Comparison of ENCODE assay signal across 8 mouse cellular contexts in the genomic region with DNA sequence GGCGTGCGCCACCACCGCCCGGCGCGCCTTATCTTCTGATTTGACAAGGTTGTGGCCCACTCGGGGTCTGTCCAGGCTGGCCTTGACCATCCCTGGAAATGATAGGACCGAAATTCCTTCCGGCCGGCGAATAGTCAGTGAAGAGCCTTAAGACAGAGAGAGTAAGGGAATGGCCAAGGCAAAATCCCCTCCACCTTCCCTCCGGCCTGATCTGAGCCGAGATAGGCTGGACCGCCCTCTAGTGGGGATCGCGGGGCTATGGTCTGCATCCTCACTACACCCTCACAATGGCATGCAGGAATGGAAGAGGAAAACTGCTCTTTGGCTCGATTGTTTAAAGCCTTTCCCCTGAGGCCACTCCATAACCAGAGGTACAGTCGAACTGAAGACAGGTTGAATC. TPM values are rescaled to one million over a fixed set of nuclear protein-coding genes. Genes with fewer than 3 reads are reported as not detected.
DNase-seq lines count a peak whose midpoint lies in the region; ATAC-seq and TF ChIP-seq lines count a peak whose summit lies in the region.

No protein-coding gene starts in this region.

- DNase-seq in kidney, postnatal 10 days = peak; percentile 91
- DNase-seq in neural tube, embryonic 11.5 days (ENCODE audit: low spot score) = peak; percentile 85
- peak; percentile 49 for DNase-seq in telencephalon, adult 2 months (ENCODE audit: low read depth, low spot score)

- H3ac ChIP-seq in C2C12 (ENCODE audit: control insufficient read depth, insufficient read length, low read depth) = no peak overlapping the region

- under 1% methylated on average over 18 of the region's 18 CpGs for WGBS in bone marrow, adult 2 months
- WGBS in heart, embryonic 14.5 days = 4% methylated on average over 18 of the region's 18 CpGs
- WGBS in liver, embryonic 15.5 days (ENCODE audit: insufficient replicate concordance) = 1% methylated on average over 18 of the region's 18 CpGs
- WGBS in neural tube, embryonic 11.5 days = 7% methylated on average over 18 of the region's 18 CpGs

- no peak overlapping the region for H3K27ac ChIP-seq in bone marrow, adult 2 months (ENCODE audit: control insufficient read depth, insufficient read depth, low read depth, low read length, poor library complexity)
- peak overlapping the region; percentile 36 to 99; a peak in 2 of 4 replicates for H3K27ac ChIP-seq in heart, embryonic 14.5 days (replicated peaks in 1 of 2; ENCODE audit: control insufficient read depth in 1 of 2, insufficient read depth in 1 of 2, low read depth in 2 of 2, low read length in 2 of 2)
- peak overlapping the region; percentile 97 for H3K27ac ChIP-seq in liver, embryonic 15.5 days (replicated peaks)
- H3K27ac ChIP-seq in neural tube, embryonic 11.5 days (ENCODE audit: low read depth, low read length) = no peak overlapping the region

- ATAC-seq in heart, embryonic 14.5 days (ENCODE audit: insufficient number of reproducible peaks, insufficient read depth, low FRiP score, low read depth) = peak; percentile 35
- peak; percentile 8; the same call in 1 of the 2 replicates for ATAC-seq in liver, embryonic 15.5 days (ENCODE audit: insufficient read depth)
- peak; percentile 42; the same call in 1 of the 2 replicates for ATAC-seq in neural tube, embryonic 11.5 days (ENCODE audit: insufficient read depth, low FRiP score, low TSS enrichment)

- peak; percentile 88 for TF ChIP-seq CTCF in C2C12 (IDR thresholded peaks at IDR 0.05; ENCODE audit: control insufficient read depth, insufficient read depth, insufficient read length)
- peak; percentile 97 for TF ChIP-seq CTCF in bone marrow, adult 2 months (IDR thresholded peaks at IDR 0.05; ENCODE audit: control insufficient read depth, insufficient read depth, low read length)

- peak overlapping the region; percentile 89 for H3K9ac ChIP-seq in heart, embryonic 14.5 days (ENCODE audit: low read length)
- peak overlapping the region; percentile 82; the same call in 1 of the 2 replicates for H3K9ac ChIP-seq in liver, embryonic 15.5 days
- H3K9ac ChIP-seq in neural tube, embryonic 11.5 days (ENCODE audit: low read length) = no peak overlapping the region

- no peaks in the 10 kb centered on the region for H3K27me3 ChIP-seq in C2C12 (ENCODE audit: control insufficient read depth, insufficient read depth, insufficient read length)
- peaks cover 4% of the 10 kb centered on the region for H3K27me3 ChIP-seq in erythroblast, embryonic 14.5 days (ENCODE audit: control insufficient read depth)
- H3K27me3 ChIP-seq in heart, embryonic 14.5 days (ENCODE audit: control insufficient read depth, insufficient read depth, low read length) = no peaks in the 10 kb centered on the region
- H3K27me3 ChIP-seq in liver, embryonic 15.5 days = 0 out of 2 replicates have a peak, but pooled peaks cover 3% of the 10 kb centered on the region
- H3K27me3 ChIP-seq in neural tube, embryonic 11.5 days (ENCODE audit: control insufficient read depth, insufficient read depth, low read length) = peaks cover 6% of the 10 kb centered on the region

- H3K79me2 ChIP-seq in C2C12 (ENCODE audit: control insufficient read depth, insufficient read depth) = no peaks in the 10 kb centered on the region

- peaks cover 17% of the 10 kb centered on the region for H3K4me1 ChIP-seq in bone marrow, adult 2 months (ENCODE audit: control insufficient read depth, insufficient read depth, low read length)
- H3K4me1 ChIP-seq in erythroblast, embryonic 14.5 days (ENCODE audit: control insufficient read depth) = peaks cover 75% of the 10 kb centered on the region
- H3K4me1 ChIP-seq in heart, embryonic 14.5 days (ENCODE audit: control insufficient read depth in 2 of 2, insufficient read depth in 2 of 2, low read length in 2 of 2) = peaks cover 35 to 37% of the 10 kb centered on the region in 2 experiments
- peaks cover 72% of the 10 kb centered on the region for H3K4me1 ChIP-seq in liver, embryonic 15.5 days (replicated peaks)
- peaks cover 13% of the 10 kb centered on the region for H3K4me1 ChIP-seq in neural tube, embryonic 11.5 days (ENCODE audit: control insufficient read depth, insufficient read depth, low read length)

- no peaks in the 10 kb centered on the region for H3K9me3 ChIP-seq in erythroblast, embryonic 14.5 days (ENCODE audit: control insufficient read depth, low read length)
- no peaks in the 10 kb centered on the region for H3K9me3 ChIP-seq in heart, embryonic 14.5 days (ENCODE audit: control insufficient read depth, low read length)
- H3K9me3 ChIP-seq in liver, embryonic 15.5 days (replicated peaks) = no peaks in the 10 kb centered on the region
- no peaks in the 10 kb centered on the region for H3K9me3 ChIP-seq in neural tube, embryonic 11.5 days (ENCODE audit: control insufficient read depth, low read length)

- no peaks in the 10 kb centered on the region for H3K36me3 ChIP-seq in C2C12 (ENCODE audit: control insufficient read depth, insufficient read depth)
- H3K36me3 ChIP-seq in erythroblast, embryonic 14.5 days (ENCODE audit: control insufficient read depth) = peaks cover 43% of the 10 kb centered on the region
- peaks cover 11% of the 10 kb centered on the region for H3K36me3 ChIP-seq in heart, embryonic 14.5 days (ENCODE audit: control insufficient read depth, insufficient read depth, low read length)
- peaks cover 33% of the 10 kb centered on the region for H3K36me3 ChIP-seq in liver, embryonic 15.5 days (replicated peaks)
- no peaks in the 10 kb centered on the region; the same call in 1 of the 2 replicates for H3K36me3 ChIP-seq in neural tube, embryonic 11.5 days (ENCODE audit: control insufficient read depth, insufficient read depth, low read length)

- no peak for TF ChIP-seq POLR2A in bone marrow, adult 2 months (IDR thresholded peaks at IDR 0.05; ENCODE audit: borderline replicate concordance, control insufficient read depth, low read depth, low read length)

- no peaks in the 10 kb centered on the region for H3K79me3 ChIP-seq in C2C12 (ENCODE audit: low read depth)

- peak overlapping the region; percentile 85 for H3K4me2 ChIP-seq in heart, embryonic 14.5 days (ENCODE audit: low read length)
- H3K4me2 ChIP-seq in liver, embryonic 15.5 days = peak overlapping the region; percentile 92
- peak overlapping the region; percentile 79 for H3K4me2 ChIP-seq in neural tube, embryonic 11.5 days (ENCODE audit: low read depth)

- no peak overlapping the region for H3K4me3 ChIP-seq in C2C12 (ENCODE audit: insufficient read depth, poor library complexity, severe bottlenecking)
- H3K4me3 ChIP-seq in bone marrow, adult 2 months (replicated peaks; ENCODE audit: control insufficient read depth, low read depth, low read length) = peak overlapping the region; percentile 24
- H3K4me3 ChIP-seq in erythroblast, embryonic 14.5 days (replicated peaks) = peak overlapping the region; percentile 78
- H3K4me3 ChIP-seq in heart, embryonic 14.5 days (ENCODE audit: control insufficient read depth in 1 of 2, insufficient read depth in 1 of 2, low read depth in 1 of 2, low read length in 2 of 2) = peak overlapping the region; percentile 60 to 84
- H3K4me3 ChIP-seq in liver, embryonic 15.5 days (replicated peaks) = peak overlapping the region; percentile 84
- H3K4me3 ChIP-seq in neural tube, embryonic 11.5 days (ENCODE audit: low read depth, low read length) = peak overlapping the region; percentile 66; the same call in 1 of the 2 replicates

RNA-seq across cellular contexts. Expression of a gene that starts 0.7 kb away (rescaled TPM):
- 1.8 TPM for polyA plus RNA-seq in C2C12 (2012; fragmentation: generic; extraction: Trizol)
- 27.9 and 32.3 TPM in 2 replicates for polyA plus RNA-seq in bone marrow, adult 2 months (2011; ENCODE audit: insufficient read depth, insufficient read length, low replicate concordance, missing spikeins)
- 15.9 and 16.0 TPM in 2 replicates for polyA plus RNA-seq in erythroblast, embryonic 14.5 days (2012)
- polyA plus RNA-seq in heart, embryonic 14.5 days (2014; fragmentation: Nextera tagmentation; extraction: Ambion mirVana) = 46.0 and 49.2 TPM in 2 replicates
- polyA plus RNA-seq in liver, embryonic 15.5 days (2015; fragmentation: Nextera tagmentation; extraction: Ambion mirVana) = 50.5 and 50.8 TPM in 2 replicates
- polyA plus RNA-seq in neural tube, embryonic 11.5 days (2014; fragmentation: Nextera tagmentation; extraction: Ambion mirVana) = 62.9 and 71.3 TPM in 2 replicates

RNA-seq across cellular contexts. Expression of a gene that starts 3.5 kb away (rescaled TPM):
- not detected for polyA plus RNA-seq in C2C12 (2012; fragmentation: generic; extraction: Trizol)
- 4.7 TPM in 1 of 2 replicates, not detected in the other for polyA plus RNA-seq in bone marrow, adult 2 months (2011; ENCODE audit: insufficient read depth, insufficient read length, low replicate concordance, missing spikeins)
- polyA plus RNA-seq in erythroblast, embryonic 14.5 days (2012) = 0.06 and 0.13 TPM in 2 replicates
- 2.1 and 3.8 TPM in 2 replicates for polyA plus RNA-seq in heart, embryonic 14.5 days (2014; fragmentation: Nextera tagmentation; extraction: Ambion mirVana)
- 0.54 and 0.66 TPM in 2 replicates for polyA plus RNA-seq in liver, embryonic 15.5 days (2015; fragmentation: Nextera tagmentation; extraction: Ambion mirVana)
- polyA plus RNA-seq in neural tube, embryonic 11.5 days (2014; fragmentation: Nextera tagmentation; extraction: Ambion mirVana) = 2.9 and 3.5 TPM in 2 replicates

RNA-seq across cellular contexts. Expression of a gene that starts 5.9 kb away (rescaled TPM):
- polyA plus RNA-seq in C2C12 (2012; fragmentation: generic; extraction: Trizol) = not detected
- 10.6 and 23.4 TPM in 2 replicates for polyA plus RNA-seq in bone marrow, adult 2 months (2011; ENCODE audit: insufficient read depth, insufficient read length, low replicate concordance, missing spikeins)
- polyA plus RNA-seq in erythroblast, embryonic 14.5 days (2012) = 0.24 and 0.25 TPM in 2 replicates
- polyA plus RNA-seq in heart, embryonic 14.5 days (2014; fragmentation: Nextera tagmentation; extraction: Ambion mirVana) = 4.8 and 8.4 TPM in 2 replicates
- polyA plus RNA-seq in liver, embryonic 15.5 days (2015; fragmentation: Nextera tagmentation; extraction: Ambion mirVana) = 1.1 and 1.5 TPM in 2 replicates
- polyA plus RNA-seq in neural tube, embryonic 11.5 days (2014; fragmentation: Nextera tagmentation; extraction: Ambion mirVana) = 4.8 and 5.7 TPM in 2 replicates

RNA-seq across cellular contexts. Expression of a gene that starts 9.8 kb away (rescaled TPM):
- polyA plus RNA-seq in C2C12 (2012; fragmentation: generic; extraction: Trizol) = 0.20 TPM
- polyA plus RNA-seq in bone marrow, adult 2 months (2011; ENCODE audit: insufficient read depth, insufficient read length, low replicate concordance, missing spikeins) = not detected in 2 replicates
- not detected in 2 replicates for polyA plus RNA-seq in erythroblast, embryonic 14.5 days (2012)
- 0.55 and 0.71 TPM in 2 replicates for polyA plus RNA-seq in heart, embryonic 14.5 days (2014; fragmentation: Nextera tagmentation; extraction: Ambion mirVana)
- not detected in 2 replicates for polyA plus RNA-seq in liver, embryonic 15.5 days (2015; fragmentation: Nextera tagmentation; extraction: Ambion mirVana)
- 0.13 and 0.14 TPM in 2 replicates for polyA plus RNA-seq in neural tube, embryonic 11.5 days (2014; fragmentation: Nextera tagmentation; extraction: Ambion mirVana)

RNA-seq across cellular contexts. Expression of a gene that starts 11.1 kb away (rescaled TPM):
- polyA plus RNA-seq in C2C12 (2012; fragmentation: generic; extraction: Trizol) = 0.51 TPM
- polyA plus RNA-seq in bone marrow, adult 2 months (2011; ENCODE audit: insufficient read depth, insufficient read length, low replicate concordance, missing spikeins) = 138 and 310 TPM in 2 replicates
- polyA plus RNA-seq in erythroblast, embryonic 14.5 days (2012) = 14.4 and 22.3 TPM in 2 replicates
- 33.1 and 34.2 TPM in 2 replicates for polyA plus RNA-seq in heart, embryonic 14.5 days (2014; fragmentation: Nextera tagmentation; extraction: Ambion mirVana)
- 55.7 and 60.1 TPM in 2 replicates for polyA plus RNA-seq in liver, embryonic 15.5 days (2015; fragmentation: Nextera tagmentation; extraction: Ambion mirVana)
- 10.9 and 12.1 TPM in 2 replicates for polyA plus RNA-seq in neural tube, embryonic 11.5 days (2014; fragmentation: Nextera tagmentation; extraction: Ambion mirVana)

Comparison
In these comparisons a context has a peak if more than half of its experiments do, and no peak if none do; other contexts are left out.
1. H3K27ac ChIP-seq: peak in heart, embryonic 14.5 days (2 of 2) and liver, embryonic 15.5 days (single experiment); none in bone marrow, adult 2 months (single experiment) and neural tube, embryonic 11.5 days (single experiment).
2. Peak in every context shown above with its lines, with median percentiles within 50 percentile points of each other: ATAC-seq, H3K4me2 ChIP-seq and DNase-seq.